Mouse (Mus musculus) stomach, embryonic 16.5 days (tissue): ENCODE measurements around the gene Aida. TPM values are rescaled to one million over a fixed set of nuclear protein-coding genes. Genes with fewer than 3 reads are reported as not detected.
"Not testable (repeated sequence)": the region's sequence is repeated elsewhere in the genome, so short reads cannot be mapped to it uniquely, and the experiment has no call there.

Experiments used
- ATAC-seq: fragments of 200-750 bp; cut with Nextera tagmentation; 2 replicates; pipeline ENCODE4 v1.8.0; 2017; ENCODE audit warnings: moderate number of reproducible peaks, moderate TSS enrichment; ENCODE audit not compliant: insufficient read depth, low FRiP score
- H3K27ac ChIP-seq: fragments of 300-500 bp; sonication (generic); 2 replicates; pipeline ENCODE4 v1.5.1; 2014; ENCODE audit warnings: low read length
- H3K27me3 ChIP-seq: fragments of 300-500 bp; sonication (generic); 2 replicates; pipeline ENCODE4 v1.6.1; 2014; ENCODE audit warnings: low read length, control low read depth, mixed read lengths; ENCODE audit not compliant: control insufficient read depth, insufficient read depth
- H3K36me3 ChIP-seq: fragments of 300-500 bp; sonication (generic); 2 replicates; pipeline ENCODE4 v1.6.1; 2014; ENCODE audit warnings: low read length; ENCODE audit not compliant: control insufficient read depth, insufficient read depth
- H3K4me1 ChIP-seq: fragments of 300-500 bp; sonication (generic); 2 replicates; pipeline ENCODE4 v1.6.1; 2014; ENCODE audit warnings: low read length, control low read depth, mixed read lengths; ENCODE audit not compliant: control insufficient read depth, insufficient read depth
- H3K4me2 ChIP-seq: fragments of 300-500 bp; sonication (generic); 2 replicates; pipeline ENCODE4 v1.6.1; 2014; ENCODE audit warnings: low read depth, low read length, mixed read lengths
- H3K4me3 ChIP-seq: fragments of 300-500 bp; sonication (generic); replicated peaks from 2 replicates; pipeline ENCODE4 v1.5.1; 2014; ENCODE audit warnings: mild to moderate bottlenecking, low read length
- H3K9ac ChIP-seq: fragments of 300-500 bp; sonication (generic); 2 replicates; pipeline ENCODE4 v1.6.1; 2014; ENCODE audit warnings: low read length
- H3K9me3 ChIP-seq: fragments of 300-500 bp; sonication (generic); replicated peaks from 2 replicates; pipeline ENCODE4 v1.6.1; 2016; ENCODE audit warnings: low read length, control low read depth; ENCODE audit not compliant: control insufficient read depth
- WGBS: fragments of 180-500 bp; shearing (Covaris S2); extraction: QIAGEN DNeasy Blood & Tissue Kit; methylation state at CpG from one replicate; pipeline ENCODE4 v1.1.7; 2014; 5-methylcytosine and 5-hydroxymethylcytosine counted together
- polyA plus RNA-seq: library from polyadenylated mRNA; unstranded; fragments of >200 nt; fragmentation: Nextera tagmentation; extraction: Ambion mirVana; gene quantifications from 2 replicates; pipeline ENCODE4 v1.2.1, GENCODE M21; 2015

Gene Aida
- polyA plus RNA-seq, 1 experiment from 2014 or later: 37.8 TPM

GRCm38 (mm10) chr1:183307555-183307954, 11.2 kb downstream of the Aida start:
- H3K4me3 ChIP-seq: no peak overlapping the region
- no peaks in the 10 kb centered on the region for H3K9me3 ChIP-seq
- H3K9ac ChIP-seq: no peak overlapping the region
- H3K4me2 ChIP-seq: no peak overlapping the region
- ATAC-seq: no peak
- no peaks in the 10 kb centered on the region for H3K27me3 ChIP-seq
- no peak overlapping the region for H3K27ac ChIP-seq
- H3K4me1 ChIP-seq: no peaks in the 10 kb centered on the region
- WGBS: 78% methylated on average over 3 of the region's 3 CpGs
- no peaks in the 10 kb centered on the region for H3K36me3 ChIP-seq

GRCm38 (mm10) chr1:183308476-183308875, 12.1 kb downstream of the Aida start:
- Histone ChIP-seq H3K4me3 (no peak overlapping the region), H3K9me3 (no peaks in the 10 kb centered on the region), H3K4me1 (no peaks in the 10 kb centered on the region), H3K9ac (no peak overlapping the region), H3K27me3 (no peaks in the 10 kb centered on the region), H3K4me2 (no peak overlapping the region), H3K27ac (no peak overlapping the region), H3K36me3 (no peaks in the 10 kb centered on the region)
- ATAC-seq: no peak
- 80% methylated on average over 1 of the region's 1 CpGs for WGBS

GRCm38 (mm10) chr1:183309601-183310000, 13.2 kb downstream of the Aida start:
- ATAC-seq, H3K4me2 ChIP-seq, H3K27ac ChIP-seq, H3K27me3 ChIP-seq, H3K4me1 ChIP-seq, H3K4me3 ChIP-seq, H3K9ac ChIP-seq, H3K9me3 ChIP-seq, H3K36me3 ChIP-seq: not testable (repeated sequence)
- WGBS: 92% methylated on average over 2 of the region's 2 CpGs

- no peaks in the 10 kb centered on the region for H3K9me3 ChIP-seq
- no peaks in the 10 kb centered on the region for H3K4me1 ChIP-seq
- no peaks in the 10 kb centered on the region for H3K27me3 ChIP-seq
- peaks cover 14% of the 10 kb centered on the region for H3K36me3 ChIP-seq
- no peak overlapping the region for H3K27ac ChIP-seq
- WGBS: 89% methylated on average over 2 of the region's 2 CpGs
- ATAC-seq: no peak
- H3K4me2 ChIP-seq: no peak overlapping the region
- H3K9ac ChIP-seq: no peak overlapping the region
- H3K4me3 ChIP-seq: no peak overlapping the region
These were observed 15.7 kb downstream of the Aida start for GRCm38 (mm10) chr1:183312076-183312475.

- Histone ChIP-seq H3K36me3 (peaks cover 28% of the 10 kb centered on the region), H3K9ac (no peak overlapping the region), H3K27ac (no peak overlapping the region), H3K4me2 (no peak overlapping the region), H3K4me1 (no peaks in the 10 kb centered on the region), H3K27me3 (no peaks in the 10 kb centered on the region), H3K4me3 (no peak overlapping the region), H3K9me3 (no peaks in the 10 kb centered on the region)
- no peak for ATAC-seq
- WGBS: 79% methylated on average over 2 of the region's 2 CpGs
These were observed 19.4 kb downstream of the Aida start for GRCm38 (mm10) chr1:183315783-183316182.

- H3K27ac ChIP-seq: no peak overlapping the region
- WGBS: 60% methylated on average over 3 of the region's 3 CpGs
- H3K4me2 ChIP-seq: no peak overlapping the region
- peaks cover 35% of the 10 kb centered on the region for H3K36me3 ChIP-seq
- H3K27me3 ChIP-seq: no peaks in the 10 kb centered on the region
- peak; percentile 53; the same call in 1 of the 2 replicates for ATAC-seq
- no peak overlapping the region for H3K4me3 ChIP-seq
- no peaks in the 10 kb centered on the region for H3K4me1 ChIP-seq
- H3K9ac ChIP-seq: no peak overlapping the region
- H3K9me3 ChIP-seq: no peaks in the 10 kb centered on the region
These were observed 24.3 kb downstream of the Aida start for GRCm38 (mm10) chr1:183320708-183321107.

GRCm38 (mm10) chr1:183322496-183322895, 26.1 kb downstream of the Aida start:
- H3K9me3 ChIP-seq, H3K4me3 ChIP-seq, H3K4me2 ChIP-seq, H3K9ac ChIP-seq, H3K4me1 ChIP-seq, H3K27me3 ChIP-seq, H3K27ac ChIP-seq, ATAC-seq: not testable (repeated sequence)
- 82% methylated on average over 5 of the region's 5 CpGs for WGBS
- peaks cover 47% of the 10 kb centered on the region for H3K36me3 ChIP-seq

GRCm38 (mm10) chr1:183323923-183324322, 27.5 kb downstream of the Aida start:
- Histone ChIP-seq H3K4me3 (no peak overlapping the region), H3K9ac (no peak overlapping the region), H3K4me1 (no peaks in the 10 kb centered on the region), H3K36me3 (peaks cover 41% of the 10 kb centered on the region), H3K9me3 (no peaks in the 10 kb centered on the region), H3K27ac (no peak overlapping the region), H3K4me2 (no peak overlapping the region), H3K27me3 (no peaks in the 10 kb centered on the region)
- 95% methylated on average over 2 of the region's 2 CpGs for WGBS
- no peak for ATAC-seq

GRCm38 (mm10) chr1:183324433-183324832, 28.0 kb downstream of the Aida start:
- no peak for ATAC-seq
- Histone ChIP-seq H3K4me1 (no peaks in the 10 kb centered on the region), H3K9me3 (no peaks in the 10 kb centered on the region), H3K4me3 (no peak overlapping the region), H3K27ac (no peak overlapping the region), H3K36me3 (peaks cover 39% of the 10 kb centered on the region), H3K9ac (no peak overlapping the region), H3K27me3 (no peaks in the 10 kb centered on the region), H3K4me2 (no peak overlapping the region)
- 94% methylated on average over 6 of the region's 6 CpGs for WGBS

- WGBS: 90% methylated on average over 8 of the region's 8 CpGs
- ATAC-seq: no peak
These were observed 30.8 kb downstream of the Aida start for GRCm38 (mm10) chr1:183327171-183327570.

More at GRCm38 (mm10) chr1:183327171-183327570, 30.8 kb downstream of the Aida start:
- no peak overlapping the region for H3K9ac ChIP-seq
- H3K9me3 ChIP-seq: no peaks in the 10 kb centered on the region
- H3K4me3 ChIP-seq: no peak overlapping the region
- no peaks in the 10 kb centered on the region for H3K27me3 ChIP-seq
- H3K4me2 ChIP-seq: no peak overlapping the region
- peaks cover 53% of the 10 kb centered on the region for H3K36me3 ChIP-seq
- H3K4me1 ChIP-seq: no peaks in the 10 kb centered on the region
- H3K27ac ChIP-seq: no peak overlapping the region
